Mouse (Mus musculus) small intestine, adult 2 months (tissue): ENCODE measurements around the gene Olfr746.

Source experiments
- CTCF ChIP-seq: fragments of 200-500 bp; IDR thresholded peaks from 2 replicates; pipeline ENCODE4 v1.5.1; 2012; ENCODE audit warnings: low read depth, mild to moderate bottlenecking, control low read depth, inconsistent platforms, low read length, moderate library complexity, mixed read lengths; ENCODE audit not compliant: insufficient replicate concordance, insufficient read length; ENCODE audit errors: extremely low read depth
- POLR2A ChIP-seq: fragments of 200-500 bp; IDR thresholded peaks from 2 replicates; pipeline ENCODE4 v1.6.1; 2012; ENCODE audit warnings: low read depth, mild to moderate bottlenecking, control low read depth, inconsistent platforms, low read length, moderate library complexity

GRCm38 (mm10) chr14:50646783-50647182, at the start of gene Olfr746:
- no peak for TF ChIP-seq CTCF
- no peak for TF ChIP-seq POLR2A
